Mouse (Mus musculus): ENCODE measurements at regions not wholly inside any gene's neighbourhood (a gene's known extent, or its start where the extent isn't known, plus 50 kb on each side); places are given as distances from the start of the nearest gene placed in this dataset.

- ATAC-seq (replicated peaks; ENCODE audit: low read depth, poor library complexity, severe bottlenecking), result no peak
Measured at GRCm38 (mm10) chr3:41373198-41373597, 182.3 kb upstream of the Jade1 start.

- ATAC-seq (replicated peaks; ENCODE audit: low read depth, poor library complexity, severe bottlenecking), result no peak
Measured at GRCm38 (mm10) chr3:41368351-41369101, 187.0 kb upstream of the Jade1 start.

GRCm38 (mm10) chr3:41366764-41367163 is 188.8 kb upstream of the Jade1 start:
- peak; percentile 17; the same call in 1 of the 2 replicates for ATAC-seq (replicated peaks; ENCODE audit: low read depth, poor library complexity, severe bottlenecking)

- ATAC-seq (replicated peaks; ENCODE audit: low read depth, poor library complexity, severe bottlenecking), result no peak
Measured at GRCm38 (mm10) chr3:41366264-41366663, 189.3 kb upstream of the Jade1 start.

GRCm38 (mm10) chr3:41365145-41365830 is 190.2 kb upstream of the Jade1 start:
- ATAC-seq (replicated peaks; ENCODE audit: low read depth, poor library complexity, severe bottlenecking), result peak; percentile 77

- ATAC-seq (replicated peaks; ENCODE audit: low read depth, poor library complexity, severe bottlenecking), result peak; percentile 19; the same call in 1 of the 2 replicates
Measured at GRCm38 (mm10) chr3:41363947-41364346, 191.6 kb upstream of the Jade1 start.

- no peak for ATAC-seq (replicated peaks; ENCODE audit: low read depth, poor library complexity, severe bottlenecking)
Measured at GRCm38 (mm10) chr3:41360231-41360630, 195.3 kb upstream of the Jade1 start.

- ATAC-seq (replicated peaks; ENCODE audit: low read depth, poor library complexity, severe bottlenecking), result no peak
Measured at GRCm38 (mm10) chr3:41359458-41359857, 196.1 kb upstream of the Jade1 start.

- ATAC-seq (replicated peaks; ENCODE audit: low read depth, poor library complexity, severe bottlenecking), result no peak
Measured at GRCm38 (mm10) chr3:41353021-41353420, 202.5 kb upstream of the Jade1 start.

GRCm38 (mm10) chr3:41351786-41352185 is 203.7 kb upstream of the Jade1 start:
- ATAC-seq (replicated peaks; ENCODE audit: low read depth, poor library complexity, severe bottlenecking), result peak; percentile 43; the same call in 1 of the 2 replicates

- peak; percentile 53 for ATAC-seq (replicated peaks; ENCODE audit: low read depth, poor library complexity, severe bottlenecking)
Measured at GRCm38 (mm10) chr3:41351091-41351685, 204.3 kb upstream of the Jade1 start.

GRCm38 (mm10) chr3:41350331-41350730 is 205.2 kb upstream of the Jade1 start:
- no peak for ATAC-seq (replicated peaks; ENCODE audit: low read depth, poor library complexity, severe bottlenecking)

- ATAC-seq (replicated peaks; ENCODE audit: low read depth, poor library complexity, severe bottlenecking), result peak; percentile 87
Measured at GRCm38 (mm10) chr3:41348795-41349194, 206.7 kb upstream of the Jade1 start.

GRCm38 (mm10) chr3:41346863-41347262 is 208.7 kb upstream of the Jade1 start:
- no peak for ATAC-seq (replicated peaks; ENCODE audit: low read depth, poor library complexity, severe bottlenecking)

- ATAC-seq (replicated peaks; ENCODE audit: low read depth, poor library complexity, severe bottlenecking), result no peak
Measured at GRCm38 (mm10) chr3:41343431-41343830, 212.1 kb upstream of the Jade1 start.

GRCm38 (mm10) chr3:41332481-41332880 is 223.1 kb upstream of the Jade1 start:
- no peak for ATAC-seq (replicated peaks; ENCODE audit: low read depth, poor library complexity, severe bottlenecking)

GRCm38 (mm10) chr3:41330356-41330755 is 225.2 kb upstream of the Jade1 start:
- no peak for ATAC-seq (replicated peaks; ENCODE audit: low read depth, poor library complexity, severe bottlenecking)

- ATAC-seq (replicated peaks; ENCODE audit: low read depth, poor library complexity, severe bottlenecking), result peak; percentile 55; the same call in 1 of the 2 replicates
Measured at GRCm38 (mm10) chr3:41328828-41329227, 226.7 kb upstream of the Jade1 start.

- peak; percentile 66 for ATAC-seq (replicated peaks; ENCODE audit: low read depth, poor library complexity, severe bottlenecking)
Measured at GRCm38 (mm10) chr3:41326211-41327104, 229.1 kb upstream of the Jade1 start.

- ATAC-seq (replicated peaks; ENCODE audit: low read depth, poor library complexity, severe bottlenecking), result peak; percentile 48
Measured at GRCm38 (mm10) chr3:41321808-41322207, 233.7 kb upstream of the Jade1 start.

Measured in common myeloid progenitor, adult 5-6 weeks (primary cell).